Mouse (Mus musculus): ENCODE measurements around the gene Tef. TPM values are rescaled to one million over a fixed set of nuclear protein-coding genes. Genes with fewer than 3 reads are reported as not detected.

Tef gene
- total RNA-seq (2021): 100 to 1,000 TPM; 101 to 191 TPM
- long read RNA-seq, experiment 1, full-length matches to known transcripts: 146 of 180 reads
- long read RNA-seq, experiment 1, partial matches to known transcripts: 26 of 180 reads
- long read RNA-seq, experiment 1, other reads (novel, unspliced or antisense): 8 of 180 reads
- long read RNA-seq, experiment 2, full-length matches to known transcripts: 225 of 285 reads
- long read RNA-seq, experiment 2, partial matches to known transcripts: 5 of 285 reads
- long read RNA-seq, experiment 2, other reads (novel, unspliced or antisense): 55 of 285 reads

DNA sequence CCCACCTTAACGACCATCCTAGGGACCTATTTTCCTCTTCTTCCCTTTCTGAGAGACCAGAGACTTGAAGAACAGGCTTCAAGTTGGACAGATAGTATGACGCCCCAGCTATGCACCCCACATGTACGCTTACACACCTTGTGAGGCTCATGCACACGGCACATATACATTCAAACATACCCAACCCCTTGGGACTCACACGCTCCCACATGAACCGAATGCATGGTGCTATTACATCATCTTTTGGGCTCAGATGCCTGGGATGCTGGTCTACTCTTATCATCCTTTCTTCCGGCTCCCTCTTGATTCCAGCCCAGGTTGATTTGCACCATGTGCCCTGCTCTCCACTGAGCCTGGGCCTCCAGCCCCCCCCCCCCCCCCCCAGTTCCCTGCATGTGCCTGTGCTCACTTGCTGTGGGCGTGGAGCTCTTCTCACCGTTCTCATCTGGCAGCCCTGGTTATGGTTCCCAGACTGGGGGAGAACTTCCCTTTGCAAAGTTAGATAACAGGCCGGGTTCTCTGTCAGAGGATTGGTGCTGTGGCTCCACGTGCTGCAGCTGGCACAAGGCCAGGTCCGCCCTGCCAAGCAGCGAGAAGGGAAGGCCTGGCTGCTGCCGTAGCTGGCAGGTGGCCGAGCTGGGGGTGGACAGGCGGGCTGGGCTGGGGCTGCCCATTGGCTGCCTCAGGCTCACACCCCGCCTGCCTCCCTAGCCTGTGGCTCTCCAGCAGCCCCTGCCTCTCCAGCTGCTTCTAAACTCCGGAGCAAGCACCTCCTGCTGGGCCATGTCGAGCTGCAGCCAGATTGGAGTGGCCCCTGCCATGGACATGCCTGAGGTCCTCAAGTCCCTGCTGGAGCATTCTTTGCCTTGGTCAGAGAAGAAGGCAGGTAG, at the start of gene Tef:
Gene Tef (plus strand): TSS at position 421 of the 890 bp plus-strand sequence.
- intact Hi-C loops (cut with DNase I): no loop called here
- peak within 1 kb of the TSS; percentile 96 for H3K27ac ChIP-seq
- DNase-seq: peak; percentile 100
- peak; percentile 43 for TF ChIP-seq CTCF (IDR thresholded peaks at IDR 0.05)
- H3K4me3 ChIP-seq: peak within 1 kb of the TSS; percentile 83

DNA sequence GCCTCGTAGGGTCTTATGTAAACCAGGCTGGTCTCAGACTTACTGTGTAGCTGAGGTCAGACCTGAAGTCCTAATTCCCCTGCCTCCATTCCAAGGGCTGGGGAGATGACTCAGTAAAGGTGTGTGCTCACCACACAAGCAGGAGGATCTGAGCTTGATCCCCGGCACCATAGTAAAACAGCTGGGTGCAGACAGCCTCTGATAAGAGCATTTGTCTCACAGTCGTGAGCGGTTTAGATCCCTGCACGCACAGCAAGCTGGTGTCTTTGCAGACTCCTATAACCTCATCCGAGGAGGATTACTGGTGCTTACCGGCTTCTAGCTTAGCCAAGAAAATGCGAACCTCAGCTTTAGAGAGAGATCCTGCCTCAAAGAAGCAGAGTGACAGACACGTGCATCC, 48.6 kb upstream of the Tef start:
- Histone ChIP-seq H3K4me3 (no peak overlapping the region), H3K27ac (no peak overlapping the region)
- no peak for DNase-seq
- no peak for TF ChIP-seq CTCF (IDR thresholded peaks at IDR 0.05)
- intact Hi-C loops (cut with DNase I): no loop called here

DNA sequence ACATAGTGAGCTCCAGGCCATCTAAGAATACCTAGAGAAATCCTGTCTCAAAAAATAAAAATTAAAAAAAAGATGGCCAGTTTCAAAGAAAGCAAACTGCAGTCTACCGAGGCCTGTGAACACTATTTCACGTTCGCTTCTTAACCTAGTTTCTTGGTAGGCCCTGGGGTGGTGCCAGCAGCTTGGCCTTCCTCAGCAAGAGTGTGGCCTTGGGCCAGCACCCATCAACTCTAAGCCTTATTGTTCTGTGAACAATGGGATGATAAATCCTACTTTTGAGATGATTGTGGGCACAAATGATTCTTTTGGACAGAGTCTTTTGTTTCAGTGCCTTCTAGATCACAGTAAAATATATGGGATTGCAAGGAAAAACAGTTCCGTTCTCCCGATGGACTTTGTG, 43.5 kb upstream of the Tef start:
- H3K4me3 ChIP-seq: no peak overlapping the region
- intact Hi-C loops (cut with DNase I): no loop called here
- H3K27ac ChIP-seq: no peak overlapping the region
- DNase-seq: no peak
- TF ChIP-seq CTCF (IDR thresholded peaks at IDR 0.05): no peak

DNA sequence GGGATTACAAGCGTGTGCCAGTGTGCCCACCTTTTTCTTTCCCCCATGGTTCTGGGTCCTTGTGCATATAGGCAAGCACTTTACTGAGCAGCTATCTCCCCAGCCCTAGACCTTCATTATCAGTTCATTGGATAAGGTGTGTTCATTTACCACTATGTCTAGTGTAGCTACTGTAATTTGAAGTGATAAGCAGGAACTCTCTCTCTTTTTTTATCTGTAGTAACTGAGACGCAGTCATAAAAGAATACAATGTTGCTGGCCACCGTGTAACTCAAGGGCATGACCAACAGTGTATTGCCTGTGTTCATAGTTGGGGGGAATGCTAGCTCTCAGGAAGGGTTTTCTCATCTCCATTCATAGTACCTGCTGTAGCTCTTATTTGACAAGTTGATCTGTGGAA, 42.7 kb upstream of the Tef start:
- no peak overlapping the region for H3K27ac ChIP-seq
- intact Hi-C loops (cut with DNase I): no loop called here
- H3K4me3 ChIP-seq: no peak overlapping the region
- no peak for DNase-seq
- TF ChIP-seq CTCF (IDR thresholded peaks at IDR 0.05): no peak

DNA sequence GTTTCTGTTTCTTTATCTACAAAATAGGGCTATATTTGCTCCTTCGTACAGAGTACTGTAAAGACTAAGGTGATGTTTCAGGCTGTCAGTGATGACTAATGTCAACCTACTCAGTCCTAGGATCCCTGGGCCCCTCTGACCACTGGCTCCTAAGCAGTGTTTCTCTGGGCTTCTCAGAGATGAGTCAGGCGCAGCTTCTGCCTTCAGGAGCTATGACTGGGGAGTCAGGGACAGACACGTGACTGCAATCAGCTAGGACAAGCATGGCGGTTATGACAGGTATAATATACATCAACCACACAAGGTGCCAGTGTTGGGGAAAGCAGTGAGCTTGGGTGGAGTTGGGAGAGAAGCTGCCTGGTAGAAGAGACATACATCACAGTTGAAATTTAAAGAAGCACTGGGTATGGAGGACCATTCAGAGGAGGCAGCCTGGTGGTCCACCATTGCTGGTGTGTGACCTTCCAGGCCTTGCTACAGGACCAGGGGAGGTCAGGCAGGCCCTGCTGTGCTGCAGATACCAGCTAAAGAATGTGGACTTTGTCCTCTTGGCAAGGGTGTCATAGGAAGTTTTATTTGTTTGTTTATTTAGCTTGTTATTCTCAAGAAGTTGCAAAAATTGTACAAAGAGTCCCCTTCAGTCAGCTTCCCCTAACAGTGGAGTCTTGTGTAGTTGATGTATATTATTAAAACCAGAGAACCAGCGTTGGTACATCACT, 41.7 kb upstream of the Tef start:
- no peak overlapping the region for H3K27ac ChIP-seq
- no peak for DNase-seq
- H3K4me3 ChIP-seq: no peak overlapping the region
- no peak for TF ChIP-seq CTCF (IDR thresholded peaks at IDR 0.05)
- intact Hi-C loops (cut with DNase I): no loop called here

DNA sequence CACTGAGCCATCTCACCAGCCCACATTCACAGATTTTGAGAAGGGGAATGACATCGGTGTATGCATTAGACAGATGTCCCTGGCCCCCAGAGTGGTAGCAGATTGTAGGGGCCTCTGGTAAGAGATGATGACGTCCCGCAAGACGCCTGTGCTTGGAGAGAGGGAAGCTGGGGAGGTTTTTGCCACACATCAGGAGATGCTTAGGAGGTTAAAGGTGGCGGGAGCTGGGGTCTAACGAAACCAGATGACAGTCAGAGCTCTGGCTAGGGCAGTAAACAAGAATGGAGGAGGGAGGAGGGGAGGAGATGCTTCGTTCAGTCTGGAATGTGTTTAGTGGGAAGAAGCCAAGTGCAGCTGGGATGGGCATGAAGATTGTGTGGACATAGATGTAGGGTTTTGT, 40.8 kb upstream of the Tef start:
- Histone ChIP-seq H3K4me3 (no peak overlapping the region), H3K27ac (no peak overlapping the region)
- DNase-seq: no peak
- intact Hi-C loops (cut with DNase I): no loop called here
- no peak for TF ChIP-seq CTCF (IDR thresholded peaks at IDR 0.05)

DNA sequence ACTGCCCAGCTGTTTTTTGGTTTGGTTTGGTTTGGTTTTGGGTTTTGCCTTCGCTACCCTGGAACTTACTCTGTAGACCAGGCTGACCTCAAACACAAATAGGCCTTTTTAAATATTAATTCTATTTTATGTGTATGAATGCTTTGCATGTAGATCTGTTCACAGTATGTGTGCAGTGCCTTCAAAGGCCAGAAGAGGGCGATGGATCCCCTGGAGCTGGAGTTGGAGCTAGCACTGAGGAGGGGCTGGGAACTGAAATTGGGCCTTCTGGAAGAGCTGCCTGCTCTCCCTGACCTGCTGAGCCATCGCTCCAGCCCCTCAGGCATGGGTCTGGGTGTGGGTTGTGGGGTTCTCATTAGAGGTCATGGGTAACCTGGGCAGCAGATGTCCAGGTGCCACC, 40.3 kb upstream of the Tef start:
- no peak overlapping the region for H3K27ac ChIP-seq
- intact Hi-C loops (cut with DNase I): no loop called here
- H3K4me3 ChIP-seq: no peak overlapping the region
- DNase-seq: no peak
- 0 out of 2 replicates have a peak, but pooled peaks have one; percentile 7 for TF ChIP-seq CTCF (IDR thresholded peaks at IDR 0.05)

DNA sequence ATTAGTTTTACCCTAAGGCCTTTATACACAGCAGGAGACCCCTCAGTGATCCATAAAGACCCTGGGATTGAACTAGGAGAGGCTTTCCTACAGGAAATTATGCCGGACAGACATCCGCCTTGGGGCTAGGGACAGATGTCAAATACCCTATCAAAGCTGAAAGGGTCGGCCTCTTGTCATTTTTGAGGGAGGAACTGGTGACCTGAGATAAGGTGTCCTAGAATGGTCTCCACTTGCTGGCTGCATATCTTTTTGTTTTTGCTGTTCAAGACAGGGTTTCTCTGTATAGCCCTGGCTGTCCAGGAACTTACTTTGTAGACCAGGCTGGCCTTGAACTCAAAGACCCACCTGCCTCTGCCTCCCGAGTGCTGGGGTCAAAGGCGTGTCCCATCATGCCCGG, 37.6 kb upstream of the Tef start:
- no peak for TF ChIP-seq CTCF (IDR thresholded peaks at IDR 0.05)
- no peak for DNase-seq
- Histone ChIP-seq H3K4me3 (no peak overlapping the region), H3K27ac (no peak overlapping the region)
- intact Hi-C loops (cut with DNase I): no loop called here

DNA sequence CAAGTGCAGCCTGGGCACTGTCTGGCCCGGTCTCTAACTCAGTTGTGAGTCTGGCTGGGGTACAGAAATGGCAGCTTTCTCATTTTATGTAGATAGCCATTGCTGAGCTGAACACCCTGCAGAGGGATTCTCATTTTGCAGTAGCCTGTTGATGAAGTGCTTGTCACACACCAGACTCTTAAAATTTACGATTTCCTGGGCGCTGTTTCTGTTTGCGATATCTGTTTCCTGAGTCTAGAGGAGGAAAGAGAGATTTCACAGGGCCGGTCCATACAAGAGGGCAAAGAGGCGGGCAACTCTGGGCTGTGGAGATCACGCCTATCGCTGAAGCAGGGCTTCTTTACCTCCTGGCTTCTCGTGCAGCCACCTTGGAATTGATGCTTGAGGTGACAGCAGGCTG, 36.6 kb upstream of the Tef start:
- no peak overlapping the region for H3K4me3 ChIP-seq
- intact Hi-C loops (cut with DNase I): no loop called here
- H3K27ac ChIP-seq: no peak overlapping the region
- DNase-seq: no peak
- TF ChIP-seq CTCF (IDR thresholded peaks at IDR 0.05): no peak

DNA sequence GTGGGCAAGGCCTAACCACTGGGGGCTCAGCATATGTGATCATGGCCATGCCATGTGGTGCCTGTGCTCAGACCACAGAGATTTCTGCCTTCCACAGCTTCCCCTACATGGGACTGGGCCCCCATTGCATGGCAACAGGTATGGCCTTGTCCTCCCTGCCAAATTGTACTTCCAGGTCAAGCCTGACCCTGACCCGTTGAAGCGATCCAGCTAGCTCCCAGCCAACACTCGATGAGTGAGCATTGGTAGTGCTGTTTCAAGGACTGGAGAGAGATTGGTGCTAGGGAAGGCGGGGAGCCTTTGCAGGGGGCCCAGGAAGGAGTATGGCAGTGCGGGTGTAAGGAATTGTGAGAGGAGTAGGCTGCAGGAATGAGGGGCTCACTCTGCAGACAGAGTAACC, 35.8 kb upstream of the Tef start:
- TF ChIP-seq CTCF (IDR thresholded peaks at IDR 0.05): no peak
- Histone ChIP-seq H3K4me3 (no peak overlapping the region), H3K27ac (no peak overlapping the region)
- no peak for DNase-seq
- intact Hi-C loops (cut with DNase I): no loop called here

DNA sequence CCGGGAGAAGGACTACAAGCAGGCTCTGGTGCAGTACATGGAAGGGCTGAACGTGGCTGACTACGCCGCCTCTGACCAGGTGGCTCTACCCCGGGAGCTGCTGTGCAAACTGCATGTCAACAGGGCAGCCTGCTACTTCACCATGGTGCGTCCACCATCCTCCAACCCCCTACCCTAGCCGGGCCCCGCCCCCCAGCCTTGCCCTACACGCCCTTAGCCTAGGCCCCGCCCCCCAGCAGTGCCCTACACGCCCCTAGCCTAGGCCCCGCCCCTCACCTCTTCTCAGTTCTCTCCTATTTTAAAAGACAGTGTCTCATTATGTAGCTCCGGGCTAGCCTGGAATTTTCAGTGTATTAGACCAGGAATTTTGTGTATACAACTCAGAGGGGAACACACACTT, 33.2 kb upstream of the Tef start:
- Histone ChIP-seq H3K4me3 (no peak overlapping the region), H3K27ac (no peak overlapping the region)
- intact Hi-C loops (cut with DNase I): no loop called here
- no peak for DNase-seq
- no peak for TF ChIP-seq CTCF (IDR thresholded peaks at IDR 0.05)

DNA sequence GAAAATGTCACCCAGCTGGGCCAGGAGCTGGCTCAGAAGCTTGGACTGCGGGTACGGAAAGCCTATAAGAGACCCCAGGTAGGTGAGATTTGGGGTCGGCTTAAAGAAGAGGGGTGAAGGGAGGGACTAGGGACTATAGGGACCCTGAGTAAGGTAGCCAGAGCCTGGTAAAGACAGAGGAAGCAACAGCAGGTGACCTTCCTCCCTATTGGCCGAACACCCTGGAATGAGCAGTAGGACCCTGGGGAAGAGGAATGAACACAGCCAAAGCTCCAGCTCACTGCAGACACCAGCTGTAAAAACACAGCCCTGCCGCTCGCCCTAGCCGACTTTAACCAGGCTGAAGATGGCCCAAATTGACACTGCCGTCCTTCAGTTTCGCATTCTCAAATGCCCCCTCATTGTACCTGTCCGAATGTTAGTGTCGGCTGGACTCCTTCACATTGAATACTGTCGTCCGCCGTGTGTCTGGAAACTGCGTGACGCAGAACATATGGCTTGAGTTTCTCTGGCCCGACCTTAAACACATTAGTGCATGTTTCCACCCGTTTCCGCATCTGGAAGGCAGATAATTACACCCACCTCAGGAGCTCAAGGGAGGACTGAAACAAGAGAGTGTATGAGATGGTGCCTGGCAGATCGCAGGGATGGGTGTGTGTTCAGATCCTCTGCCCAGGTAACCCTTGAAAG, 29.6 kb upstream of the Tef start:
- TF ChIP-seq CTCF (IDR thresholded peaks at IDR 0.05): no peak
- Histone ChIP-seq H3K27ac (peak overlapping the region; percentile 28; the same call in 1 of the 2 replicates), H3K4me3 (no peak overlapping the region)
- intact Hi-C loops (cut with DNase I): no loop called here
- DNase-seq: no peak

Measured in gastrocnemius, adult 2 months (tissue).